Mouse (Mus musculus): Measurements from ENCODE around the gene Il6. TPM values are rescaled to one million over a fixed set of nuclear protein-coding genes. Genes with fewer than 3 reads are reported as not detected.
A peak's percentile ranks its signal among the peaks of the same experiment; 100 is the strongest.
"Not testable (repeated sequence)": the region's sequence is repeated elsewhere in the genome, so short reads cannot be mapped to it uniquely, and the experiment has no call there.

The Il6 gene
- total and polyA plus RNA-seq, 3 experiments, result 1.2 to 12.9 TPM; not detected in 1

GRCm38 (mm10) chr5:30037111-30037510 lies 24.2 kb downstream of the Il6 start:
- H3K27me3 ChIP-seq (replicated peaks); H3K4me3 ChIP-seq (replicated peaks in 1 of 3; ENCODE audit: low read depth in 2 of 3, low read length in 2 of 3, poor library complexity in 1 of 3); H3K79me2 ChIP-seq (replicated peaks; ENCODE audit: control insufficient read depth, extremely low read depth, insufficient read depth, poor library complexity, severe bottlenecking); H3K4me1 ChIP-seq (ENCODE audit: control insufficient read depth in 1 of 2, insufficient read depth in 2 of 2); DNase-seq (ENCODE audit: extremely low read depth); H3K27ac ChIP-seq (ENCODE audit: insufficient read depth, low read depth); dilution Hi-C loops (cut with MboI; ENCODE audit: extremely low pct_ligation_motif_present, extremely low pct_unique_long_range_greater_than_20kb, low sequenced_read_pairs); H3K36me3 ChIP-seq (replicated peaks in 1 of 2; ENCODE audit: control insufficient read depth in 1 of 2, insufficient read depth in 1 of 2, low read length in 1 of 2); H3K9ac ChIP-seq (ENCODE audit: insufficient read depth, low read depth); in situ Hi-C loops (cut with MboI; ENCODE audit: low pct_ligation_motif_present, low pct_unique_long_range_greater_than_20kb, low sequenced_read_pairs); H3K4me2 ChIP-seq (ENCODE audit: insufficient read depth, low read depth, poor library complexity, severe bottlenecking); H3K9me3 ChIP-seq (replicated peaks; ENCODE audit: low read length): not testable (repeated sequence)

- DNase-seq (ENCODE audit: extremely low read depth); H3K27me3 ChIP-seq (replicated peaks); H3K9me3 ChIP-seq (replicated peaks; ENCODE audit: low read length); H3K27ac ChIP-seq (ENCODE audit: insufficient read depth, low read depth); H3K4me2 ChIP-seq (ENCODE audit: insufficient read depth, low read depth, poor library complexity, severe bottlenecking); dilution Hi-C loops (cut with MboI; ENCODE audit: extremely low pct_ligation_motif_present, extremely low pct_unique_long_range_greater_than_20kb, low sequenced_read_pairs); H3K79me2 ChIP-seq (replicated peaks; ENCODE audit: control insufficient read depth, extremely low read depth, insufficient read depth, poor library complexity, severe bottlenecking); H3K9ac ChIP-seq (ENCODE audit: insufficient read depth, low read depth); H3K4me3 ChIP-seq (replicated peaks in 1 of 3; ENCODE audit: low read depth in 2 of 3, low read length in 2 of 3, poor library complexity in 1 of 3); H3K36me3 ChIP-seq (replicated peaks in 1 of 2; ENCODE audit: control insufficient read depth in 1 of 2, insufficient read depth in 1 of 2, low read length in 1 of 2); H3K4me1 ChIP-seq (ENCODE audit: control insufficient read depth in 1 of 2, insufficient read depth in 2 of 2); in situ Hi-C loops (cut with MboI; ENCODE audit: low pct_ligation_motif_present, low pct_unique_long_range_greater_than_20kb, low sequenced_read_pairs): not testable (repeated sequence)
Measured at GRCm38 (mm10) chr5:30039324-30039723, 26.4 kb downstream of the Il6 start.

- H3K27ac ChIP-seq (ENCODE audit: insufficient read depth, low read depth); H3K4me2 ChIP-seq (ENCODE audit: insufficient read depth, low read depth, poor library complexity, severe bottlenecking); H3K4me1 ChIP-seq (ENCODE audit: control insufficient read depth in 1 of 2, insufficient read depth in 2 of 2); H3K27me3 ChIP-seq (replicated peaks); H3K9ac ChIP-seq (ENCODE audit: insufficient read depth, low read depth); in situ Hi-C loops (cut with MboI; ENCODE audit: low pct_ligation_motif_present, low pct_unique_long_range_greater_than_20kb, low sequenced_read_pairs); H3K79me2 ChIP-seq (replicated peaks; ENCODE audit: control insufficient read depth, extremely low read depth, insufficient read depth, poor library complexity, severe bottlenecking); dilution Hi-C loops (cut with MboI; ENCODE audit: extremely low pct_ligation_motif_present, extremely low pct_unique_long_range_greater_than_20kb, low sequenced_read_pairs); H3K36me3 ChIP-seq (replicated peaks in 1 of 2; ENCODE audit: control insufficient read depth in 1 of 2, insufficient read depth in 1 of 2, low read length in 1 of 2); H3K4me3 ChIP-seq (replicated peaks in 1 of 3; ENCODE audit: low read depth in 2 of 3, low read length in 2 of 3, poor library complexity in 1 of 3); H3K9me3 ChIP-seq (replicated peaks; ENCODE audit: low read length): not testable (repeated sequence)
- peak; percentile 60 for DNase-seq (ENCODE audit: extremely low read depth)
Measured at GRCm38 (mm10) chr5:30039841-30040240, 26.9 kb downstream of the Il6 start.

- H3K27me3 ChIP-seq (replicated peaks), result no peaks in the 10 kb centered on the region
Measured at GRCm38 (mm10) chr5:30058216-30058731, 45.4 kb downstream of the Il6 start.

GRCm38 (mm10) chr5:30059607-30060006 lies 46.7 kb downstream of the Il6 start:
- H3K79me2 ChIP-seq (replicated peaks; ENCODE audit: control insufficient read depth, extremely low read depth, insufficient read depth, poor library complexity, severe bottlenecking); DNase-seq (ENCODE audit: extremely low read depth); H3K27me3 ChIP-seq (replicated peaks); H3K9me3 ChIP-seq (replicated peaks; ENCODE audit: low read length); H3K27ac ChIP-seq (ENCODE audit: insufficient read depth, low read depth); dilution Hi-C loops (cut with MboI; ENCODE audit: extremely low pct_ligation_motif_present, extremely low pct_unique_long_range_greater_than_20kb, low sequenced_read_pairs); H3K4me3 ChIP-seq (replicated peaks in 1 of 3; ENCODE audit: low read depth in 2 of 3, low read length in 2 of 3, poor library complexity in 1 of 3); H3K4me1 ChIP-seq (ENCODE audit: control insufficient read depth in 1 of 2, insufficient read depth in 2 of 2); in situ Hi-C loops (cut with MboI; ENCODE audit: low pct_ligation_motif_present, low pct_unique_long_range_greater_than_20kb, low sequenced_read_pairs); H3K4me2 ChIP-seq (ENCODE audit: insufficient read depth, low read depth, poor library complexity, severe bottlenecking); H3K9ac ChIP-seq (ENCODE audit: insufficient read depth, low read depth): not testable (repeated sequence)
- H3K36me3 ChIP-seq (replicated peaks in 1 of 2; ENCODE audit: control insufficient read depth in 1 of 2, insufficient read depth in 1 of 2, low read length in 1 of 2), result peaks cover 40 to 51% of the 10 kb centered on the region in 2 experiments

More at GRCm38 (mm10) chr5:30058216-30058731, 45.4 kb downstream of the Il6 start:
- Histone ChIP-seq H3K27ac (ENCODE audit: insufficient read depth, low read depth) (no peak overlapping the region), H3K4me2 (ENCODE audit: insufficient read depth, low read depth, poor library complexity, severe bottlenecking) (no peak overlapping the region), H3K79me2 (replicated peaks; ENCODE audit: control insufficient read depth, extremely low read depth, insufficient read depth, poor library complexity, severe bottlenecking) (no peaks in the 10 kb centered on the region), H3K4me1 (ENCODE audit: control insufficient read depth in 1 of 2, insufficient read depth in 2 of 2) (no peaks in the 10 kb centered on the region), H3K4me3 (replicated peaks in 1 of 3; ENCODE audit: low read depth in 2 of 3, low read length in 2 of 3, poor library complexity in 1 of 3) (no peak overlapping the region), H3K36me3 (replicated peaks in 1 of 2; ENCODE audit: control insufficient read depth in 1 of 2, insufficient read depth in 1 of 2, low read length in 1 of 2) (peaks cover 31 to 39% of the 10 kb centered on the region in 2 experiments), H3K9ac (ENCODE audit: insufficient read depth, low read depth) (no peak overlapping the region), H3K9me3 (replicated peaks; ENCODE audit: low read length) (no peaks in the 10 kb centered on the region)
- dilution Hi-C loops (cut with MboI; ENCODE audit: extremely low pct_ligation_motif_present, extremely low pct_unique_long_range_greater_than_20kb, low sequenced_read_pairs) (no loop called here), in situ Hi-C loops (cut with MboI; ENCODE audit: low pct_ligation_motif_present, low pct_unique_long_range_greater_than_20kb, low sequenced_read_pairs) (no loop called here)
- TF ChIP-seq POLR2AphosphoS2 (IDR thresholded peaks at IDR 0.05; ENCODE audit: low read depth, low read length), result 0 out of 2 replicates have a peak, but pooled peaks have one; percentile 18
- no peak for TF ChIP-seq ETS1 (conservative IDR thresholded peaks at IDR 0.05; ENCODE audit: low read depth, low read length)
- TF ChIP-seq JUN (IDR thresholded peaks at IDR 0.05; ENCODE audit: insufficient read depth, low read depth, low read length), result no peak
- no peak for DNase-seq (ENCODE audit: extremely low read depth)

All from CH12.LX (cell line).